Mouse (Mus musculus) mesoderm, embryonic 11.5 days (tissue): Measurements from ENCODE around the gene Rad18.
A peak's percentile ranks its signal among the peaks of the same experiment; 100 is the strongest.
"Not testable (repeated sequence)": the region's sequence is repeated elsewhere in the genome, so short reads cannot be mapped to it uniquely, and the experiment has no call there.

Source experiments
- DNase-seq: peaks from one replicate; pipeline ENCODE4 v3.0.0-alpha.2; 2012; ENCODE audit warnings: low read depth, low spot score

The Rad18 gene

DNA sequence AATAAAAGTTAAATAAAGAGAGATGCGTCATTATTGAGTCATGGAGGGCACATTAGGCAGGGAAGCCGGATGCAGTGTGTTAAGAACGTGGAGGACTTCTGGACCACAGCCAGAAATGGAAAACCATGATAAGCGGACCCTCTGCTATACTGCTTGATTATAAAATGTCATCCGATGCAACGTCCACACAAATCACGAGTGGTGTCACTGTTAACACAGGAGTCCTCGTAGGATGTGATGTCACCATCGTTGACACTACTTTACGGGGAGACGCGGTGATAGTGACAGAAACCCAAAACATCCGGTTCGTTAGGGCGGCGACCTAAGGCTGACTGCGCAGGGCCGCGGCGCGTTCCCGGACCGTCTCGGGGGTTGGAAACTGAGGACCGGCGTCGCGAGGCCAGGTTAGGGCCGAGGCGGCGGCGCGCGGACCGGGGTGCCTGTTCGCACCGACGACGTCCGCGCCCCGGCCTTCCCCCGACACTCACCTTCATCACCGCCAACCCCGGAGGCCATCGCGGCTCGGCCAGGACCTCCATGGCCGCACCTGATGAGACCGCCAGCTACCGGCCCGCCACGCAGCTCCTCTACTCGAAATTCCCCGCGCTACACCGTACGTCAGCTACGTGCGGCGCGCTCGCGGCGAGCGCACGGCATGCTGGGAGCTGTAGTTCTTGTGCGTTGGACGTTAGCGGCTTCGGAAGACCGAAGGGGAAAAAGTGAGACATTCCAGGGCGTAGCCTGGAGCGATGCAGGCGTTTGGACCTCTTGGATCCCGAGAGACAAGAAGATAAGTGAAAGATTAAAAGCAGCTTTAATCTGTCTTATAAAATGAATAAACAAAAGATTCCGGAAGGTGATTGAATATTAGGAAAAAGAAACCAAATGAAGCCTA, at the start of gene Rad18:
Rad18 (minus strand) TSS at position 631 of the 895 bp plus-strand sequence.
- DNase-seq: peak; percentile 94

DNA sequence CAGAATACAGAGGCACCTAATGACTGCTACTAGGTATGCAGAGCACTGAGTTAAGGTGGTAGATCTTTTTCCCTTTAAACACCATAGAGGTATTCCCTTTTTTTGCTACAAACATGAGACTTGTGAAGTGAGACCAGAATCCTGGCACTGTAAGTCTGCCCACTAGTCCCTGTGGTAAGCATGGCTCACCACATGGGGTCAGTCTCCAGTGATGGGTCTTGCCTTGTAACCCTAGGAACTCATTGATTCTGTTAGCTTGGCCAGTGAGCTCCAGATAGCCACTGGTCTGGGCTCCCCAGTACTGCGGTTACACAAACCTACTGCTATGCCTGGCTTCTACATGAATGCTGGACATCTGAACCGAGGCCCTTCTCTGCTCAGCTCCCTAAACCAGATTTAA, 45.8 kb upstream of the Rad18 start:
- DNase-seq: no peak

- DNase-seq: no peak
Observed at GRCm38 (mm10) chr6:112741766-112742165, 45.3 kb upstream of the Rad18 start.

DNA sequence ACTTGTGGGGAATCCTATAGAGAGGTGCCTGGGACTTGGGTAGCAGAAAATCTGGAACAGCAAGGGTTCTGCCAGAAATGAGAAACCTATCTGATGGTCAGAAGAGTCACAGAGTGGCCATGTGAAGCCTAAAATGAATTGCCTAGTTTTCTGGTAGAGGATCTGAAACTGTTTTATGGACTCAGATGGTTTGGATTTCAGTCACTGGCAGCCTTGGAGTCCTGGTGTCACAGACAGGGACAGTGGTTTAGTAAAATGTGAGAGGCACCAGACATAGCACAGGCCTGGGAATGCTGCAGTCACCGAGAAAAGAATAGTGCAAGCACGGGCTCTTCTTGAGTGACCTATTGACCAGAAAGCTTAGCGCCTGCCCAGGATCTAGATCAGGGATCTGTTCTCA, 43.1 kb upstream of the Rad18 start:
- no peak for DNase-seq

DNA sequence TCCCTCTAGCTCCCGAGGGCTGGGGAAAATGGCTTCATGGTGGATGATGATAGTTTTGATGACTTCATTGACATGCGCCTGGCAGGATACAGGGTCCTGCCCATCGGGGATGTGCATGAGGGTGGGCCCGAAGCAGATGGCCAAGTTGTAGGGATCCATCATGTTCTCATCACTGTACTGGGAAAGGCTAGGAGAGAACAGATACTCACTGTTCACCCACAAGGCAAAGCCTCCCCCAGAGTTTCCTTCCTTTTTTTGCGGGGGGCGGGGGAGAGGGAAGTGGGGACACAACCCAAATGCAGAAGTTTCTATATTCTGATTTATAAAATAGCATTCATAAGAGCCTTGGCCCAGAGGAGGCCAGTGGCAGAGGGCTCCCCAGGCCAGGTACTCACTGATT, 42.4 kb upstream of the Rad18 start:
- no peak for DNase-seq

DNA sequence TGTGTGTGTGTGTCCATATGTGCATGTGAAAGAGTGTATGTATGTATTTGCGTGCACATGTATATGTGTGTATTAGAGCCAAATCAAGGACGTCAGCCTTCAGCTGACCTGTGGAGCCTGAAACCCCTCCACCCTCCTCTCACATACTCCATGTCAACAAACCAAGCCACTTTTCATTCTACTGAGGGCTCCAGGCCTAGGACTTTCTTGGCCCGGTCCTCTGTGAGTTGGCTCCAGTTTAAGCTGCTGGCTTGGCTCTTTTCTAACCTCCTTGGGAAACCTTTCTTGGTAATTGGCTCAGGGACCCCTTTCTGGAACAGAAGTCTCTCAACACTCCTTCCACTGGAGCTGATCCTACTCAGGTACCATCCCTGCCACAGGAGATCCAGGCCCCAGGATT, 40.0 kb upstream of the Rad18 start:
- no peak for DNase-seq

GRCm38 (mm10) chr6:112735054-112735453, 38.6 kb upstream of the Rad18 start:
- DNase-seq: no peak

DNA sequence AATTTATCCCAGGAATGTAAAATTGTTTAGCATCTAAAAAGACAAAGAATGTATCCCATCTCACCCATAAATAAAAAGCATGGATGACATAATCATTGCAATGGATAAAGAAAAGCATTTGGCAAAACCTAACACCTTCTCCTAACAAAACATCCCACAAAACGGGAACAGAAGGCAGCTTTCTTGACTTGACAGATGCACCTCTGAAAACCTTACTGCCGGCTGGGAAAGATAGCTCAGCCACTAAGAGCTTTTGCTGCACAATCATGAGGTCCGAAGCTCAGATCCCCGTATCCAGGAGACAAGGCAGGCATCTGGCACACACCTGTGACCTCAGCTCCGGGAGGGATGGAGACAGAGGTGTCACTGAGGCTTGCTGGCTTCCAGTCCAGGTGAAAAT, 37.5 kb upstream of the Rad18 start:
- no peak for DNase-seq

- no peak for DNase-seq
Observed at GRCm38 (mm10) chr6:112732434-112732833, 35.9 kb upstream of the Rad18 start.

- no peak for DNase-seq
Observed at GRCm38 (mm10) chr6:112731386-112731785, 34.9 kb upstream of the Rad18 start.

- peak; percentile 89 for DNase-seq
Observed at GRCm38 (mm10) chr6:112728760-112729422, 32.4 kb upstream of the Rad18 start.

DNA sequence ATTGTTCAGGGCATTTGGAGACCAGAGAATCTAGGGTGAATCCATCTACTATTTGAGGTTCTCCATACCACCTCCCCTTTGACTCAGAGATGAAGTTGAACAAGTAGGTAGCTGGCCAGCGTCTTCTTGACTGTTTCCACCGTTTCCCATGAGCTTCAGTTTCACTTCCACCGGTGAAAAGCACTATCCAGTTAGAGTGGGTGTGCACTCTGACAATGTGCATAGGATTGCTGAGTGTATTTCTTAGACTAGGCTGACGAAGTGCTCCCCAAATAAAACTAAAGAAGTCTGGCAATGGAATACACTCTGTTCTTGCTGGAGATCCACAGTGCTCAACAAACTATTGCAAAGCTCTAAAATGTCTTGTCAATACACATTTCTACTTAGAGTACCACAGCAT, 29.0 kb upstream of the Rad18 start:
- no peak for DNase-seq

GRCm38 (mm10) chr6:112720409-112721080, 24.1 kb upstream of the Rad18 start:
- DNase-seq: no peak

DNA sequence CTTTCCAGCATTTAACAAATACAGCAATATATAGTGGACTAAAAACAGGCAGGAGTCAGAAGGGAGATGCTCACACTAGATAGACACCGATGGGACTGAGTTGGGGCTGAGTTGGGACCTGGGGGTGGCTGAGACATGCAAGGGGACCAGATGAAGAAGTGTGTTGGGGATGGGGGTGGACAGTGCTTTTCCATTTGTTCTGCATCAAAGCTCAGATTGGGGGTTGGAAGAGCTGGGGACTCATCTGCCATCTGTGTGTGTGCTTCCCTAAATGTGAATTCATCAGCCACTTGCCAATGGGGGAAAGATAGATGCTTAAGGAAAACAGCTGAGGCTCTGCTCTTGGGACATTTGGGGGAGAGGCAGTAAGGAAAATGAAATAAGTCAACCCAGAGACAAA, 23.5 kb upstream of the Rad18 start:
- no peak for DNase-seq

DNA sequence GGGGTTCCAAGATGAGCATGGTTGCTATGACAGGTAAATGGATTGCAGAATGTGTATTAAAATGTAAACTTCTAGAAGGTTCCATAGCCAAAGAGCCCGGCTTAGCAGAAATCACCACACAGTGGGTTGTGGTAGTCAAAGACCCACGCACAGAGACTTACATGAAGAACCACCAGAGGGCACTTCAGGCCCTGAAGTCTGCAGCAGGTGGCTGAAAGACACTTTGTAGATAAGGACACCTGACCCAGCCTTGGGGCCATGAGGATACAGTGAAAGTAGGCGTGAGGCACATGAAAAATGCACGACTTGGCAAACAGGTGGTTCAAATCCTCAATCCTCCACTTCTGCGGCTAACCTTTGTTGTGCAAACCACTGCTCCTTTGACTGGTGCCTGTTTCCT, 20.7 kb upstream of the Rad18 start:
- no peak for DNase-seq

DNA sequence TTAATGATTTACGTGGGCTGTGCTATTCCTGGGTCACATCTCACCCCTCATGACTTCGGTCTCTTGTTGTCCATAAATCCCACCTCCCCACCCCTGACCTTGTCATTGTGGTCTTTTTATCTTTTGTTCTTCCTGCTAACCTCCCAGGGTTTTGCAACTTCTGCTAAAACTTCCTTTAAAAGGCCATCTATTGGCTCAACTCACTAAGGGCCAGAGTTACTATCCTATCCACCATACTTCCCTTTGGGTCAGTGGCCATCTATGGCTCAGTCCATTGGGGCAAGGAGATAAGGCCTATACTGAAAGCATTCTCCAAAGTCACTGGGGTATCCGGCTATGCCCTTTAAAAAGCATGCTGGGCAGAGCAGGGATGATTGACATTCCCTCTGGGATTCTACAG, 17.5 kb upstream of the Rad18 start:
- DNase-seq: no peak

DNA sequence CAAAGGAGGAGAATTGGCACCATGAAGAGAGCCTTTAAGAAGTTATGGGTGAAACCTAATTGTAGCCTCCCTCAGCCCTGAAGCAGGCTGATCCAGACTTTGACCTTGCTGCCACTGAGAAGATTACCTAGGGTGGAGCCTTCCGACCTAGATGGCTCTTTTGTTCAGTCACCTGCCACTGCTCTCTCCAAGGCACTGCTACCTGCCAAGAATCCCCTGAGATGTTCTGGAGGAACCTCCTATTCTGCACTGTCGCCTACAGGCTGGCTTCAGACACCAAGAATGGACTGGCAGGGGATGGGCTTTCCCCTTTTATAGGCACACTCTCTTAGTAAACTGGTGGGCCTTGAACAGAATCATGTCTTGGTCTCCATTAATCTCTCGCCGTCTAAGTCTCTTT, 5.8 kb upstream of the Rad18 start:
- DNase-seq: not testable (repeated sequence)

- peak; percentile 53 for DNase-seq
Observed at GRCm38 (mm10) chr6:112700392-112700791, 3.9 kb upstream of the Rad18 start.

DNA sequence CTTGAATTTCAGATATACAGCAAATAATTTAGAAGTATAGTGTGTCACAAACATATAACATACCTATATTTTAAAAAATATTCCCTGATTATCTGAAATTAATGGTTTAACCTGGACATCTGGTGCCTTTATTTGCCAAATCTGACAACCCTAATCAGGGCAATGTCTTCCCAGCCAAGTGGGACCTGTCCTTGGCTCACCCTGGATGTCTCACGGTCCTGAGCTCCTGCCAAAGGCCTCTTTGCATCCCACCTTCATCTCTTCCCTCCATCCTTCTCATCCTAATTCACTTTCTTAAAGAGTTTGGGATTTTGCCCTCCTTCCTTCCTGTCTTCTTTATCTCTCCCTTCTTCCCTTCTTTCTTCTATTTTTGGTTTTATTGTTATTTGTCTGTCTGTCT, 2.6 kb upstream of the Rad18 start:
- no peak for DNase-seq

- DNase-seq: no peak
Observed at GRCm38 (mm10) chr6:112694492-112694891, 2.0 kb downstream of the Rad18 start.

DNA sequence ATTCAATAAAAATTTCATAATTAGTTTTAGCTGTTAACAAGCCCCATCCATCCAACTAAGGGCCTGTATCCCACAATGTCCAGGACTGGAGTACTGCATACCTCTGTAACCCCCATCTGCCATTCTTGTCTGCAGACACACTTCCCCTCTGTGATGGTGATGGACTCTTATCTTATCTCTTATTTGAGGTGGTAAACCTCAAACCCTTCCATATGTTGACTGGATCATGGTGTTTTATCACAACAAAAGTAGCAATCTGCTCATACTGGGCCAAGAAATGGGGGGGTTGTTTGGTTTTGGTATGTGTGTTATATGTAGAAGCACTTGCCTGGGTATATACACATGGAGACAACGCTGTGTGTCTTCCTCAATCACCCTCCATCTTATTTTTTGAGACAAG, 5.0 kb downstream of the Rad18 start:
- no peak for DNase-seq

DNA sequence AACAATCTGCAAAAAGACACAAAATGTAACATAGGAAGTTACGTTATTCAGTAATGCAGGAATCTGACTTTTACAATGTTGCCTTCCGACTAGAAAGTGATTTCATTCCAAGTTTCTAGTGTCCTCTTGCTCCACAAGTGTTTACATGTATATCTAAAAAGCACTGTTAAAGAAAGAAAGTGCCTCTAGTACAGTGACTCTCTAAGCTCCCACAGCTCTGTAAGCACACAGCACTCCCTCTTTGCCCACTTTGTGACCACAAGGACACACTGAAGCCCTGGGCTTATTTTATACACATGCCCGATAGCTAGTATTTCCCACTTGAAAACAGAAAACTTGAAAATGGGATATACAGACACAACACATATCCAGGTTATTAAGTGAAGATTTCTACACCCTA, 8.5 kb downstream of the Rad18 start:
- DNase-seq: no peak

GRCm38 (mm10) chr6:112686485-112686884, 10.0 kb downstream of the Rad18 start:
- no peak for DNase-seq
